Mouse (Mus musculus): ENCODE data around the gene Foxk1.

- TF ChIP-seq TAL1 (IDR thresholded peaks at IDR 0.05; ENCODE audit: low read length) (no peak), CTCF (IDR thresholded peaks at IDR 0.05 in 2 of 3, conservative IDR thresholded peaks at IDR 0.05 in 1 of 3; ENCODE audit: control insufficient read depth in 1 of 3, insufficient read depth in 1 of 3, low read depth in 2 of 3, low read length in 3 of 3, poor library complexity in 1 of 3, severe bottlenecking in 1 of 3) (no peak)
These were observed 23.5 kb downstream of the Foxk1 start for GRCm38 (mm10) chr5:142424627-142425349.

Measured in MEL (cell line).